ENCODE assay signal across 15 mouse cellular contexts in the genomic region with DNA sequence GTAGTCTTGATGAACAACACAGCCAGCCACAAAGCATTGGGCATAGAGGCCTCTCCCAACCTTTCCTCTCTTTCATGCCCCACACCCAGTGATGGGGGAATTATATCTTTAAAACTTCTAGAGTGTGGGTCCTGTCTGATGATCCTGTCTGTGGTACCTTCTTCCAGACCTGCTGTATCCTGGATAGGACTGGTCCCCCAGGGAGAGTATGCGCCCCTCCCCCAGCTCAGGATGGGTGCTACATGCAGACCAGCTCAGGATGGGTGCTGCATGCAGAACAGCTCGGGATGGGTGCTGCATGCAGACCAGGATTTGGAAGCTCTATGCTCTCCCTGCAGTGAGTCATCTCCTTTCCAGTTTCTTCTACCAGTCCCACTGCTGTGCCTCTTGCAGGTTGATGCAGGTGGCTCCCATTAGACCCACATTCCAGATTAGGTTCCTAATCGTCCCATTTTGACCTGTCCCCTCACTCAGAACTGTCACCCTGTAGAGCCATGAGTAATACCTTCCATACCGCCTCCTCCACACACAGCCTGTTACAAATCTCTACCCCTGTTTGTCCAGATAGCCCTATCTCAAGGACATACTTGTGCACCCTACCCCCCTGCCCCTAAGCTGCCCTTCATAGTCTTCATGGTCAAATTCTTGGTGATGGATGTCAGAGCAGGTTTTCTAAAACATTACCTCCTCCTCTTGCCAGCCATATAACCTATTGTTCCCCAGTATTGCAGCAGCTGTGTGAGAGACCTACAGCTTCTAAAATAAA.
"Had no signal": no experiment of that assay in that cellular context is flagged by ENCODE, and none has a peak within 500 bp of the region (broad histone marks: within the 10 kb centered on the region; RNA-seq: fewer than 3 reads in every experiment).

No protein-coding gene starts in this region.

- H3K9ac ChIP-seq: limb, embryonic 12.5 days; liver, embryonic 13.5 days; liver, postnatal 0 days; lung, embryonic 15.5 days; midbrain, embryonic 15.5 days; neural tube, embryonic 12.5 days had no signal

- H3K27me3 ChIP-seq: limb, embryonic 12.5 days; liver, embryonic 13.5 days; lung, embryonic 15.5 days; megakaryocyte, embryonic 14.5 days; midbrain, embryonic 15.5 days; neural tube, embryonic 12.5 days had no signal

- ATAC-seq: liver, postnatal 0 days; midbrain, embryonic 15.5 days had no signal

- H3K4me2 ChIP-seq: limb, embryonic 12.5 days; liver, embryonic 13.5 days; lung, embryonic 15.5 days; midbrain, embryonic 11.5 days; midbrain, embryonic 15.5 days; neural tube, embryonic 12.5 days had no signal

- H3K4me1 ChIP-seq: limb, embryonic 12.5 days; liver, embryonic 13.5 days; lung, embryonic 15.5 days; megakaryocyte, embryonic 14.5 days; midbrain, embryonic 15.5 days; neural tube, embryonic 12.5 days had no signal

- H3K9me3 ChIP-seq: limb, embryonic 12.5 days; liver, embryonic 13.5 days; lung, embryonic 15.5 days; megakaryocyte, embryonic 14.5 days; midbrain, embryonic 15.5 days; neural tube, embryonic 12.5 days had no signal

- H3K36me3 ChIP-seq: limb, embryonic 12.5 days; liver, embryonic 13.5 days; lung, embryonic 15.5 days; midbrain, embryonic 15.5 days; neural tube, embryonic 12.5 days had no signal

- H3K4me3 ChIP-seq: layer of hippocampus, adult 2 months; limb, embryonic 12.5 days; liver, embryonic 13.5 days; lung, embryonic 15.5 days; megakaryocyte, embryonic 14.5 days; midbrain, embryonic 15.5 days; neural tube, embryonic 12.5 days had no signal

- H3K27ac ChIP-seq: layer of hippocampus, adult 2 months; limb, embryonic 12.5 days; liver, embryonic 13.5 days; lung, embryonic 15.5 days; macrophage; midbrain, embryonic 15.5 days; neural tube, embryonic 12.5 days; stomach, postnatal 0 days had no signal

- DNase-seq: kidney, postnatal 25 days; liver; liver, embryonic 13.5 days; liver, postnatal 0 days; lung, postnatal 14 days; thymus, postnatal 4 days had no signal
